Mouse (Mus musculus) 3134 (cell line): Measurements from ENCODE around the gene Hlx.

ENCODE experiments used
- DNase-seq: peaks from one replicate; pipeline ENCODE4 v3.0.0-alpha.2; 2011; ENCODE audit warnings: low spot score; ENCODE audit not compliant: insufficient read length; ENCODE audit errors: extremely low read depth

Hlx gene

DNA sequence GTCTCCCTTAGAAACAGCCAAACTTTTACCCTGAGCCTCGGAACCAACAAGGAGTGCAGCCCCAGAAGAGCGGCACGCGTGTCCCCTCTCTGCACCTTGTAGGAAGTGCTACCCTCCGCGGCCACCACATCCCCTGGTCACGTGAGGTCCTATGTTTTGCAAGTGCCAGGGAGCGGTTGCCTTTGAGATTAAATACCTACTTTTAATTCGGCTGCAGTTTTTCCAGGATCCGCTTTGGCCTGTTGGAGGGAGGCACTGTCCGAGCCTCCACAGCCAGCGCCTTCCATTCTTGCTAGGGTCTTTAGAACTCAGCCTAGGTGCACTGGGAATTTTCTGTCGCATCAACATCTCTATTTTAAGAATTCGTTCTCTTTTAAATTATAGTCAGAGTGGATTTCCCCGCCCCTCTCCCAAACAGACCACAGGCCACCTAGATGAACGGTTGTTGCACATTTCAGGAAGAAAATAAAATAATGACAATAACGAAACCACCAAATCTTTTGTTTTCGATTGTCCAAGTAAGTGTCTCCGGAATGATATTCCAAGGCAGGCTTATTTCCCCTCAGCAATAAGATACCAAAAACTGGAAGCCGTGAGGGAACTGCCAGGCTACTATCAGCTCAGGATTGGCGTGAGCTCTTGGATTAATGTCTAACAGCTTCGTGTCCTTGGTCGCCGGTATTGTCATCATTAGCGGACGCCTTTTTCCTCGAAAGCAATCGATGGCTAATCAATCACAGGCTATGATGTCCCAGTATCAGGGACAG lies 1.1 kb upstream of the Hlx start:
- no peak for DNase-seq

DNA sequence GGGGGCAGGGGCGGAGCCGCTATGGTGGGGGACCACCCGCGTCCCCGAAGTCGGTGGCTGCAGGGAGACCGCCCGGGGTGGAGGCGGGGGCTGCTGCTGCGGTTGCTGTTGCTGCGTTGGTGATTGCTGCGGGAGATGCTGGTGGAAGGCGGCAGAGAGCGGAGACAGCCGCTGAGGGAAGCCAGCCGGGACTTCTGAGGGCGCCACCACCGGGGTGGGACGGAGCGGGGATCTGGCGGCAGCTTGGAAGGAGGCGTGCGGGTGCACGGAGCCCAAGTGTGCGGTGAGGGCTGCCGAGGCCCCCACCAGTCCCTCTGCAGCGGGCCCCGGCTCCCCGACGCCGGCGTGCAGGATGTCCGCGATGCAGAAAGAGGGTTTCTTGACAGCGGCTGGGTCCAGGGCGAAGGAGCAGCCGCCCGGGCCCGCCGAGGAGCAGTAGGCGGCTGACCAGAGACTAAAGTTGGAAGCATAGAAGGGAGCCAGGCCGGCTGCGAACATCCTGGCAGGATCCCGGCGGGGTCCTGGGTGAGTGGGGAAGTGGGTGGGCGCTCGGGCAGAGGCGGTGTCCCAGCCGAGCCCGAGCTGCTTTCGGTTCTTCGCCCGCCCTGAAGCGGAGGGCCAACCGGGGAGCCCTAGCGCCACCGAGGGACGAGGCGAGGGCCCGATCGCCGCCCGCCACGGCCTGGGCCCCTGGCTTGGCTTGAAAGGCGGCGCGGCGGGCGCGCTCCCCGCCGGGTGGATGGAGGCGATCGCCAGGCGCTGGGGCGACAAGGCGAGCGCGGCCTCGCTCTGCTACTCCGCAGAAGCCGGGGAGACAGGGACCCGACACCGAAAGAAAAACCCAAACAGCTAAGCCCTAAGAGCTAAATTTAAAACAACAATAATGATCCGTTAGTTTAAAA lies 524 bp downstream of the Hlx start:
- DNase-seq: peak; percentile 79

DNA sequence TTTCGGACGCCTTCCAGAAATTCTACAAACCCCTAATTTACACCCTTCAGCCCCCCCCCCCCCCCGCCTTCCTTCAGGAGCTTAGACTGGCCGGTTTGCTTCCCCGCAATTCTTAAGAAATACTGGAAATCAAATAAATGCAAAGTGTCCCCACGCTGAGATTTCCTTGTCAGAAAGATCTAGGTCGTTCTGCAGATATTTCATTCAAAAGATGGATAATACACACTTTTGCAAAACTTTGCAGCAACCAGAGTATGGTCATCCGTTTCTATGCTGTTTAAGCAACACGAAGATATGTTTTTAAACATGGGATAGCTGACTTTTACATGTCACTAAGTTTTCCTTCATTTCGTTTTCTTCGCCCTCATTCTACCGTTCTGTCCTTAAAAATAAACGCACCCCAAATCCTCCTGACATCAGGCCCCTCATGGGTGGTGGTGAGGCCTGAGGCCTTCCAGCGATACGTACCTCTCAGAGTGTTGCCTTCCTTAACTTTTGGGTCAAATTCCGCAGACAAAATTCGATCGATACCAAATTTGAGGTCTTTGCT lies 1.3 kb downstream of the Hlx start:
- DNase-seq: no peak

DNA sequence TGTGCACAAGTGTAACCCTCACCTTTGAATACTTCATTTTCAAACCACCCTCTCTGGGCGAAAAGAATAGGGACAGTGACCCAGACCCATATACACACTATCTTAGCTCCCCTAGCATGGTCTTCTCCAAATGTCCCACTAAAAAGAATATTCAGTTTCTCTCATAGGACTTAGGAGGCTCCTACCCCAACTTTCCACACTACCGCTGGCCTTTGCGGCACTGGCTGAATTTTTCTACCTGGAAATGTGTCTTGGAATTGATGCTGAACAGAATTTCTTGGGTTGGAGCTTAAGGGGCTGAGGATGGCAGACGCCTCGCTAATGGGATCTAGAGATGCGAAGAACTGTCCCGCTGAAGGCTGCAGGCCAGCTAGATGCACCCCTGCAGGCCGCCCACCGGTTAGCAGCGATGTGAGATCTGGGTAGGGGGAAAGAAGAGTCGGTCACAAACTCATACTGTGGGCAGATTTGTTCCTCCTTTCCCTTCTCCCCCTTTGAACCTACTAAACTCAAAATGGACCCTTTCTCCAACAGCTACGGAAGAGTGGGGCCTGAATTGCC lies 1.9 kb downstream of the Hlx start:
- DNase-seq: no peak

DNA sequence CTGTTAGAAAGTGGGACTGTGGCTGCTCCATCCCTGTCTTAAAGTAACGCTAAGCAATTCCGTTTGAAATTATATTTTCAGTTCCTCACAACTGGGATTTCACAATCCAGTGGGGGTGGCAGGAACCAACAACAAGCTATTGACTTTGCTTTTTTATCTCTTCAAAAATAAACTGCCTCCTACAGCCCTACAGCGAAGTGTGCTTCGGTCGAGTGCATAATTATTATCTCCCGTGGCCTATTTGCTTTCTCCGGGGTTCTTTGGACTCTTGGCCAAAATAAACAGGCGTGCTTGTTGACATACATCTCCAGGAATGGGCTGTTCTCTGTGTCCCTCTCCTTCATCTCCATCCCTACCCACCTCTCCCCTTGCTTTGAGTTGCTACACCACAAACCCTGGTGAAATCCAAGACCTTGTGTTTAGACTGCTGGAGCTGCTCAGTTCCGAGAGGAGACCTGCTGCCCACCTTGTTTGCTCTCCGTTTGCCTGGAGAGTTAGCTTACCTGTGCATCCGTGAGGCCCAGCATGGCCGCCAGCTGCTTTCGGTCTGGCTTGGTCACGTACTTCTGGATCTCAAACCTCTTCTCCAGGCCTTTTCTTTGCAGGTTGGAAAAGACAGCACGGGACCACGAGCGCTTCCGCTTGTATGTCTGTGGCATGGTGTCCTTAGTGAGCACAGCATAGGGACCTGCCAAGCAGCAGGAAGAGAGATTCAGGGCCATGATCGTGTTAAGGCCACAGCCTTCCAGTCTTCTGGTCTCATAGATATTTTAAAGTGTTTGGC lies 2.9 kb downstream of the Hlx start:
- DNase-seq: no peak

DNA sequence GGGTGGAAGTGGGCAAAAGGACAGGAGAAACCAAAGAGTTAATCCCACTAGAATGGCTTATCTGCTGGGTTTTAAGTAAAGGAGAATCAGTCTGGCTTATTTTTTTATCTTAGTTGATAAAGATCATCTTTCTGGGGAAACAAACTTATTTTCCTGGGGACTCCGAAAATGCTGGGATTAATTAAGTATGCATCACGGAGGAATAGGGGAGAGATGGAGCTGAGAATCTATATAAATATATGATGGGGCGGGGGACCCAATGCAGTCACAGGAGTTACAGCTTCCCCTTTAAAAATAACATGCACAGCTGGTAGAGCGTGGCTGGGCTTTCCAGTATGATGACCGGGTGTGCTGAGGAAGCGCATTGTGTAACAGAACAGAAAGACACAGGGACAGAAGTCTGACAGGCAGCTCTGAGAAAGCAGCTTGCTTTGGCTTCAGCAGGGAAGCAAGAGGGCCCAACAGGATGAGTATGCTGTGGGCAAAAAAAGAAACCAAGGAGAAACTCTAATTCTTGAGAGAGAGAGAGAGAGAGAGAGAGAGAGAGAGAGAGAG lies 3.8 kb downstream of the Hlx start:
- no peak for DNase-seq

DNA sequence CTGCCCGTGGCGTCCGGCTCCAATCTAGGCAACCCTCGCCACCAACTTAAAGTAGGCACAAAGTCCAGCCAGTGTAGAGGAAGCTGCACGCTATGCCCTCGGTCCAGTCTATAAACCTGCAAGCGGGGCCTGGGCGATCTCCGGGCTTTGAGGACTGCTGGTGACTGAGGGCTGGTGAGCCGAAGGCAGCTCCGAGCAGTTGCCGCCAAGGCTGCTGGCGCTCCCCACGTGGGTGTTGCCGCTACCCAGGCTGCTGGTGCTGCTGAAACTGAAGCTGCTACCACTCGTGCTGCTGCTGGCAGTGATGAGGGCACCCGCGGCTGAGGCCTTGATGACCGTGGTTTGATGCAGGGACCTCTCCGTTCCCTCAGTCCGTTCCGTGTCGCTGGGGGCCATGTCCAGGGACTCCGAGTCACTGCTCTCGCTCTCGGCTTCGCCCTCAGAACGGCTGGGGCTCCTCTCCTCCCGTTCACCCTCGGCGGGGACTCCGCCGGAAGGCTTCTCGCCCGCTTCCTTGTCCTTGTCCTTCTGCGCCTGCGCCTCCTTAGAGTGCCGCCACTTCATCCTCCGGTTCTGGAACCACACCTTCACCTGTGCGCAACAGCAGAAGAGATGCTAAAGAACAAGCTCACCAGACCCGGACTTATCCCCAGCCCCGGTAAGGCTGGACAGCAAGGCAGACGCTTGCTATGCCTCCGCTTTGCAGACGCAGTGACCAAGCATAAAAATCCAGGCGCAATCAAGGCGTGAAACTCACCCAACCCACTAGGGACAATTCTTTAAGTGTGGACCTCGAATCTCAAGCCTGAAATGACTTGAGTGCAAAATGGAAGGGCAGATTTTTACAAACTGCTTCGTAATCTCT lies 4.8 kb downstream of the Hlx start:
- DNase-seq: no peak

DNA sequence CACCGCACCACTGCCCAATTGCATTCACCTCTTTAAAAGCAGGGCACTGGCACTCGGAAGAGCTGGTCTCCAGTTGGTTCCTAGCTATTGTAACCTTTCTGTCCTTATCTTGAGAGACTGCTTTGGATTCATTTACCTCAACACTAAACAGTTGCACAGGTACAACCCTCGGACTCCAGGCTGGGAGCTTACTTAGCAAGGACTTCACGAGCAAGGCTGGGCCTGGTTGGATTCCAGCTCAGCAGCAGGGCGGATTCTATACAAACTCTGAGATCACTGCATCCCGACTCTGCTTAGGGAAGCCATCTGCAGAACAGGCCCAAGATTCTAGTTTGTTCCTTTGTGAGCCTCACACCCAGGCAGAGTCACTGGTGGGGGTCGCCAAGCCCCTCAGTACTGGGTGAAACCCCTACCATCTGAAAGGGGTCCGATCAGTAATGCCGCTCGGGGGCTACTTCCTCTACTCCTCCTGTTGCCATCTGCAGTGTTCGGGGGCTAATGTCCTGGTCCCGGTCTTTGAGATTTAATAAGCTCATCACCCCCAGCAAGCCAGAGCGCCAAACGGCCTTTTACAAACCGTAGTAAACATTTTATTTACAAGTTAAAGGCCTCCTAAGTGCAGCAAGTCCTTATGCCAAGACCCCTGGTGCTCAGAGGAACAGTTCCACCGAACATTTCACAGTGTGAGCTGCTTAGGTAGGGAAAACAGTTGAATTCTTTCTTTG lies 5.7 kb downstream of the Hlx start:
- DNase-seq: no peak

DNA sequence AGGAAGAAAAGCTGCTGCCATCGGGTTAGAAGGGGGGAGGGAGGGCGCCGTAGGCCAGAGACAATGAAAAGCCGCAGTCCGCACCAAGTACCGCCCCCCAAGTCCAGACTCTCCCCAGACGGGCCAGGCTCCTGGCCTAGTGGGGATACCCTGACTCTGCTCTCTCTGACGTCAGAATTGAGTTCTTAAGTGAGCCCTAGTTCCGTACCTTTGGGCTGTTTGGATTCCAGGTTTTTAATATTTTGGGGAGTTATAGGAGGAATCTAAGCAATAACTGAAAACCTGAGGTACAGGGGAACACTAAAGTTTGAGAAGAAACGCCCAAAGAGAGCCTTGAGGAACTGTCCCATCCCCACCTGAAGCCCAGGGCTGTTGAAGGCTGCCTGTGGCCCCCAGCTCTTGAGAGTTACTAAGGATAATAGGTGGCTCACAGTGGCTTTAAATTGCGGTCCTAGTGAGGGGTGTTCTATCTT lies 7.1 kb downstream of the Hlx start:
- DNase-seq: no peak

DNA sequence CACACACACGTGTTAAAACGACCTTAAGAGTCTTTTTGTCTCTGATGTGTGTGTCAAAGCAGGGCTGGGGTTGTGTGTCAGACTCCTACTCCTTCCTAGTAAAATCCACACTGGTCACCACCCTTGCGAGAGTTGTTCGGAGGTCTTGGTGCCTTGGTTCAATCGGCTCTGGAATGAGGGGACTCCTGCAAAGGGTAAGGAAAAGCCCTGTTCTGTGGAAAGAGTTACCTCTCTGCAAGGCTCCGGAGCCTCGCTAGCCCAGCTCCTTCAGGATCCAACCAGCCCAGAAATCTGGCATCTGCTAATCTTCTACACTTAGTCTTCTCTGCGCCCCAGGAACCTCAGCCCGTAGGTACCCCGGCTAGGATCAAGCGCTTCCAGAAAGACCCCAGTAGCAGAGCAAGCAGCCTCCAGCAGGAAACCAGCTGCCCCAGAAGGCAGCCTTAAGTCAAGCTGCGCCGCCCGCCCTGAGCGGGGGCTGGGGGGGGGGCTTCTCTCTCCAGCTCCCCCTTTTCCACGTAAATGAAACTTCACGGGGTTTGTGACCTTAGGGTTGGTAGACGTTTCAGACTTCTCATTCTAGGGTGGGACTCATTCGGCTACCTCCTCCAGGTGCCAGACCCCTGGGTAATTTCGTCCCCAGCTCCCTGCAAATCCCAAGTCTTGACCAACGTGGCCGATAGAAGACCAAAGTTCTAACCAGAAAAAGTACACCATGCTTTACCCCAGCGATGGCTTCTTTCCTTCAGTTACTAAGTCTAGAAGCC lies 7.7 kb downstream of the Hlx start:
- DNase-seq: no peak

DNA sequence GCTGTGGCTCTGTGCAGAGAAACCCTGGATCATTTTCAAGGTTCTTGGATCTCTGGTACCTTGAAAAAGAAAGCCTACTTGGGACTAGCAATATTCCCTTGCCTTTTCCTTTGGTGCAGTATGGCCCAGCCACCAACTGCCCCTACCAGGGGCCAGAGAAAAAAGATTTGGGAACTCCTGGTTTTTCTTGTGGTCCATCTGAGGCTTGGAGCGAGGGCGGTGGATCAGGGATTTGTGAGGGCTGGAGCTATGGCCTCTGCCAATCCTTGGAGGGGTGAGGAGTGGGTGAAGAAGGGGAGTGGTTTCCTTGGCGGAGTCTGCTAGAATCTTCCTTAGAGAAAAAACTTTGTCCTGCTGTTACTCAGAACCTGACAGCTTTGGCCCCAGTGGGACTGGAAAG lies 8.5 kb downstream of the Hlx start:
- no peak for DNase-seq

DNA sequence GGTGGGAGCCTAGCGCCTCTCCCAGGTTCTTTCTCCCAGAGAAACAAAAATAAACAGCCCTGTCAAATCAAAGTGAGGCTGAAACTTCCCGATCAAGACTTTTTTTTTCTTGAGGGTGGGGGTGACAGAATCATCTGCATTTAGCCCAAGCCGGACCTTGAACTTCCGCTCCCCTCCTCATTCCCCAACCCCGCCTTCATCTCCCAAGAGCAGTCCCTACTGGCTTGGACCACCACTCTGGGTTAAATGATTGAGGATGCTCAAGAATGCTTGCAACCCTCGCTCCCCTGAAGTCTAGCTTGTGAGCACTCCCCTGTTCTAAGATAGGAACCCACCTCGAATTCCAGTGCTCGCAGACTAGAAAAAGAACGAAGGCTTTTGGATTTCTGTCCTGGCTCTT lies 11.3 kb downstream of the Hlx start:
- DNase-seq: no peak

DNA sequence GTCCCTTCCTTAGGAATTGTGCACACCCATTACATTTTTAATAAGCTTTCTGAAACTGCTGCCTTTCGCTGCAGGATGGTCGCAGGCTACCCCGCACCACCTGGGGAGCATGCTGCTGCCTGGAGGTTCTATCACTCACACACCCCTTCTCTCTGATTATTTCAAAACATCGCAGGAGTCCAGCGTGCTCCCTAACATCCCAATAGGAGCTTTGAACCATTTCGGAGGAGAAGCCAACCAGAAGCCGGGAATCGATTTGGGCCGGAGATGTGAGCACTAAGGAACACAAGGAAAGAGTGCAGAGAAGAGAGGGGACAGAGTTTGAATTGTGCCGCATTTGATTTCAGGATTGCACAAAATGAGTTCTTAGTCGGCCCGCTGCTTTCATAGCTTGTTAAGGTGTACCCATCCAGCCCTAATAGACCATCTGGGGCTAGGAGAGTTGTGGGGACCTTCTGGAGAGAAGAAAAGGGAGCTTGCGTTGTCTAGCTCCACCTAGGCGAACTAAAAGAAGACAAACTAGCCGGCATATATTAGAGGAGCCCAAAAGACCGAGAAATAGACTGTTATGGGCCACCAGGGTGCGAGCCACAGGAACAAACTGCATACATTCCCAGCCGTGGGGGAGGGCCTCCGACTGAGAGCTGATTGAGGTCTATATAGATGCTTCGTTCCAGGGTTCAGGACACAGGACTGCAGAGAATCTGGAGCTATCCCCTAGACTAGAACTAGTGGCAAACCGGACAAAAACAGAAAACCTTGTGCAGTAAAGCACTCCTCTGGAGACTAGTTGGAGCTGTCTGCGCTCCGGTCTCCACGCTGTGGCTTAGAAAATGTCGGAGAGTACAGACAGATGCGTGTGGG lies 12.0 kb downstream of the Hlx start:
- no peak for DNase-seq

DNA sequence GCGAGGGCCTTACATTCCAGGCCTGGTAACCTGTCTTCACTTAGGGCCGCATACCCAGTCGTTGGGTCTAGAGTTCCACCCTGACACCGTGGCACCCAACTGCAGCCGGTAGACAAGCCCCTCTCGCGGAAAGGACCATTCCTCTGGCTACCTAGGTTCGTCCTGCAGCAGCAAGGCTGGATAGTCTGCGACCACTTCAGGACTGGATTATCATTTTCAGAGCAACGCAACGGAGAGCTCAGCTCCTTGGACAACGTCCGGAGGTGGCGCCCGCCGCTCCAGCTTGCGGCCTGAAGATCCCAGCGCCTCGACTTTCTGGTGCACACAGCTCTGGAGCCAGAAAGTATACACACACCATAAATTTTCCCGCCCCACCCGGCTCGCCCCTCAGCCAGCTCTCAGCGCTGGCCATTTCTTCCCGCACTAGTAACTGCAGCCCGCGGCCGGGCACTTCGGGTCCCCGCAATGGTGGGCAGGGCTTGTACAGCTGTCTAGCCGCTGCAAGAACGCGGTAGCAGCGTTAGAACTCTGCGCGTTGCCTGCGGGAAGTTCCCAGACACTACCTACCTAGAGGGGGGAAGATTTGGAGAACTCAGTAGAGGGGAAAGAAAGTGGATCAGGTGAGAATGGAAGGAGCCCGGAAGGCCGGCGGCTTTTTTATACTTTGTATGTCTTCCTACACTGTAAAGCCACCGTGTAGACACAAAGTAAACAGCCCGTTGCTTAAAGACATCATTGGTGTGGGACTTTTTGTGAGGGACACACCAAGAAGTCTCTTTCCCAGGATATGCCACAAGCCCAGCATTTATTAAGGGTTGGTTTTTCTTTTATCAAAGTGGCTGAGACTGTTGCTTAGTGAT lies 13.9 kb downstream of the Hlx start:
- DNase-seq: no peak

DNA sequence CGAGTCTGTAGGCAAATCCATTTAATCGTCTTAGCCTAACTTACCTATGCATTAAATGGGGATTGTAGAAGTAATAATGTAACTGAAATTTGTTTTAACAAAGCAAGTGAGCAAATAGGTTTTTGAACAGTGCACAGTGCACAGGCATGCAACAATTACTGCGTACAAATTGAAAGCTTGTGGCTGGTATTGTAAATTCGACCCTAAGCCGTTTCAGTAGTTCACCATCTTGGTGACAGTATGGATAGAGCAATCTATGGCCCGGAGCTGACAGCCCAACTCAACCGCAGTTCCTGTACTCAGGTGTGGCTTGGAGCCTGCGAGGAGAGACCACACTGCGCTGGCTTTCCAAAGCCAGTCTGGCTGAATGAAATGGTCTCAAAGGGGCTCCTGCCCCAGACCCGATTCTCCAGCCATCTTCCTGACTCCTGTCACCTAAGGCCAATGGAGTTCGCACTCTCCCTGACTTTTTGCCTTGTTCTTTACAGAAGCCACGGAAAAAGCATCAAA lies 14.7 kb downstream of the Hlx start:
- DNase-seq: no peak
